Mouse (Mus musculus) limb, embryonic 13.5 days (tissue): Measurements from ENCODE around the gene Mageb16. TPM values are rescaled to one million over a fixed set of nuclear protein-coding genes. Genes with fewer than 3 reads are reported as not detected.

ENCODE experiments used
- ATAC-seq: fragments of 200-750 bp; cut with Nextera tagmentation; 2 replicates; pipeline ENCODE4 v1.8.0; 2017; ENCODE audit warnings: low read depth, moderate number of reproducible peaks, moderate TSS enrichment; ENCODE audit not compliant: low FRiP score
- H3K27ac ChIP-seq: fragments of 300-500 bp; sonication (generic); 2 replicates; pipeline ENCODE4 v1.5.1; 2015; ENCODE audit warnings: inconsistent platforms, mild to moderate bottlenecking, moderate library complexity
- H3K27me3 ChIP-seq: fragments of 300-500 bp; sonication (generic); 2 replicates; pipeline ENCODE4 v1.6.1; 2015; ENCODE audit warnings: mild to moderate bottlenecking, inconsistent platforms
- H3K36me3 ChIP-seq: fragments of 300-500 bp; sonication (generic); 2 replicates; pipeline ENCODE4 v1.6.1; 2015; ENCODE audit warnings: inconsistent platforms, mild to moderate bottlenecking, moderate library complexity
- H3K4me1 ChIP-seq: fragments of 300-500 bp; sonication (generic); 2 replicates; pipeline ENCODE4 v1.6.1; 2015; ENCODE audit warnings: inconsistent platforms
- H3K4me2 ChIP-seq: fragments of 300-500 bp; sonication (generic); replicated peaks from 2 replicates; pipeline ENCODE4 v1.6.1; 2015; ENCODE audit warnings: inconsistent platforms, mild to moderate bottlenecking, moderate library complexity
- H3K4me3 ChIP-seq: fragments of 300-500 bp; sonication (generic); 2 replicates; pipeline ENCODE4 v1.5.1; 2015; ENCODE audit warnings: moderate library complexity, mild to moderate bottlenecking, inconsistent platforms
- H3K9ac ChIP-seq: fragments of 300-500 bp; sonication (generic); 2 replicates; pipeline ENCODE4 v1.6.1; 2015; ENCODE audit warnings: mild to moderate bottlenecking, inconsistent platforms
- H3K9me3 ChIP-seq: fragments of 300-500 bp; sonication (generic); 2 replicates; pipeline ENCODE4 v1.6.1; 2016; ENCODE audit warnings: inconsistent platforms
- WGBS: fragments of 180-500 bp; shearing (Covaris S2); methylation state at CpG from one replicate; pipeline ENCODE4 v1.1.7; 2015; 5-methylcytosine and 5-hydroxymethylcytosine counted together
- polyA plus RNA-seq: library from polyadenylated mRNA; unstranded; fragments of >200 nt; fragmentation: Nextera tagmentation; extraction: Ambion mirVana; gene quantifications from 2 replicates; pipeline ENCODE4 v1.2.1, GENCODE M21; 2015

Mageb16 gene
- polyA plus RNA-seq = 0.10 and 0.26 TPM in 2 replicates

DNA sequence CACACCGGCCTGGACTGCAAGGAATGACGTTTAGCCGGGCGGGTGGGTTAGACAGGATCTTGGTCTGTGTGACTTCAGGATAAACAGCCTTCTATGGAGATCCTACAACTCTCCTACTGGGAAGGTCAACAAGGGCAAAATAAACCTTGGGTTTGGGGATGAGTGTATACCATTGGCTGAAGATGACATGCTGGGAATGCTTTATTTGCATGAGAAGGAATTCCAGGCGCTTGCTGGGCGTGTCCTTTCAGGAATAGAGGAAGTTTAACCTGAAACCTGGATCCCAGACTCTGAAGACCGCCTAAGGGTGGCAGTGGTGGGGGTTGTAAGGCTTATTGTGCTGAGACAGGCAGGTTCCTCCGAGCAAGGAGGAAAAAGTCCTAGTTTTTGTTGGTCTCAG is at the start of gene Mageb16:
TSS of gene Mageb16 (minus strand) at position 25 of the 400 bp plus-strand sequence.
- H3K27ac ChIP-seq = no peak within 1 kb of the TSS
- no peak for ATAC-seq
- no peaks in the 10 kb centered on the region for H3K36me3 ChIP-seq
- no peaks in the 10 kb centered on the region for H3K4me1 ChIP-seq
- no peak within 1 kb of the TSS for H3K4me3 ChIP-seq
- H3K4me2 ChIP-seq = no peak within 1 kb of the TSS
- H3K9me3 ChIP-seq = no peaks in the 10 kb centered on the region
- no peak within 1 kb of the TSS for H3K9ac ChIP-seq
- H3K27me3 ChIP-seq = no peaks in the 10 kb centered on the region
- 63% methylated on average over 8 of the region's 8 CpGs for WGBS

DNA sequence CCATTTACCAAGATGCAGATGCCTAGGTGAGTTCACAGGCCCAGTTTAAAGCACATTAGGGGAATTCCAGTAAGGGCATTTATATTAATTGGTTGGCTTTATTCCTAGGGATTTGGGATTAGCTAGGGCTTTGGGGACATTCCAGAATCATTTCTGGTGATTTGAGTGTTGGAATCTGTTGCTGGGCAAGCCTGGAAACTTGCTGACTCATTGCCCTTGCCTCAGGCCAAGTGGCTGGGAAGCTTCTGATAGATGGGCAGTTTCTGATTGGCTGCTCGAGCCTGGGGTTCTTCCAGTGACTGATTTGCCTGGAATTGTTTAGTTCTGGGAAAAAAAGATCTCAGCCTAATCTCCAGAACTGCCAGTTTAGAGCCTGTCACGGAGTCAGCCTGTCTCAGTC is 20.1 kb downstream of the Mageb16 start:
- no peak overlapping the region for H3K4me2 ChIP-seq
- 47% methylated on average over 2 of the region's 2 CpGs for WGBS
- no peak for ATAC-seq
- no peaks in the 10 kb centered on the region for H3K36me3 ChIP-seq
- no peak overlapping the region for H3K4me3 ChIP-seq
- no peaks in the 10 kb centered on the region for H3K9me3 ChIP-seq
- no peaks in the 10 kb centered on the region for H3K27me3 ChIP-seq
- H3K9ac ChIP-seq = no peak overlapping the region
- H3K27ac ChIP-seq = no peak overlapping the region
- no peaks in the 10 kb centered on the region for H3K4me1 ChIP-seq

DNA sequence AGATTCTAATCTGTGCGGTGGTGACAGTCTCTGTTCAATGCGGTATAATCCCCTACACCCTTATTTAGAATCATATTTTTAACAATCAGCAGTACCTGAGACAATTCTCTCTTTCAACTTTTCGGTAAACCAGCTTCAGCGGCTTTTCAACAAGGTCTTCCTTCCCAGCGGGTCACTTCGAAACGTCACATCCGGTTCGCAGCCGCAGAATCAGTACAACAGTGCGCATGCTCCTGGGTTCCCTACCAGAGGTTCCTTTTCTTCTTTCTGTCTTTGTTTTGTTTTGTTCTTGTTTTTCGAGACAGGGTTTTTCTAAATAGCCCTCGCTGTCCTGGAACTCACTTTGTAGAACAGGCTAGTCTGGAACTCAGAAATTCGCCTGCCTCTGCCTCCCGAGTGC is 35.8 kb downstream of the Mageb16 start:
- no peaks in the 10 kb centered on the region for H3K36me3 ChIP-seq
- no peak for ATAC-seq
- H3K27me3 ChIP-seq = no peaks in the 10 kb centered on the region
- H3K9me3 ChIP-seq = no peaks in the 10 kb centered on the region
- H3K9ac ChIP-seq = no peak overlapping the region
- no peak overlapping the region for H3K4me2 ChIP-seq
- no peak overlapping the region for H3K27ac ChIP-seq
- no peak overlapping the region for H3K4me3 ChIP-seq
- H3K4me1 ChIP-seq = no peaks in the 10 kb centered on the region
- WGBS = 87% methylated on average over 15 of the region's 15 CpGs

DNA sequence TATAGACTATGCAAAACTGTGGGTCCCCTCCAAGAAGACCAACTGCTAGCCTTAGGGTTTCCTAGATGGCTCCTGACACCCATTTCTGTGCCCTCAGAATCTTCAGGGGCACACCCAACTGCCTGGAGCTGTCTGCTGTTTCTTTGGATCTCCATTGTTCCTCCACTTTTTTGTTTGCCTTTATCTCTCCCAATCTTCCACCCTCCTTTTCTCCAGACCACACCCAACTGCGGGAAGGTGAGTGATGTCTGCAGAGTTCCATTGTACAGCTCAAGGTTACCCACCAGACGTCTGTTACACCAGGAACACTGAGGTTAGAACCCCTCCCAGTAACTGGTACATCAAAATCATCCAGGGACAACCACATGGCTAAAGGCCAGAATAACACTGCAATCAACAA is 64.8 kb downstream of the Mageb16 start:
- Histone ChIP-seq H3K4me1 (no peaks in the 10 kb centered on the region), H3K4me2 (no peak overlapping the region), H3K9me3 (no peaks in the 10 kb centered on the region), H3K36me3 (no peaks in the 10 kb centered on the region), H3K27me3 (no peaks in the 10 kb centered on the region), H3K4me3 (no peak overlapping the region), H3K27ac (no peak overlapping the region), H3K9ac (no peak overlapping the region)
- 75% methylated on average over 2 of the region's 2 CpGs for WGBS
- ATAC-seq = no peak

Other genes with a start within 250 kb of the Mageb16 start
- gene Gm7173, start 154.2 kb downstream of the Mageb16 start, polyA plus RNA-seq = 0.34 and 0.70 TPM in 2 replicates